Mouse (Mus musculus) liver, embryonic 11.5 days (tissue): Measurements from ENCODE around the gene Hcn4. TPM values are rescaled to one million over a fixed set of nuclear protein-coding genes. Genes with fewer than 3 reads are reported as not detected.

Experiments
- ATAC-seq: fragments of 200-750 bp; cut with Nextera tagmentation; replicated peaks from 2 replicates; pipeline ENCODE4 v1.8.0; 2017; ENCODE audit warnings: moderate number of reproducible peaks, mild to moderate bottlenecking, moderate TSS enrichment, moderate library complexity; ENCODE audit not compliant: low FRiP score
- DNase-seq: peaks from one replicate; pipeline ENCODE4 v3.0.0-alpha.2; 2017; ENCODE audit warnings: low spot score
- H3K27ac ChIP-seq: fragments of 300-500 bp; sonication (generic); 2 replicates; pipeline ENCODE4 v1.5.1; 2014; ENCODE audit warnings: mild to moderate bottlenecking, low read depth, low read length, control low read depth
- H3K27me3 ChIP-seq: fragments of 300-500 bp; sonication (generic); replicated peaks from 2 replicates; pipeline ENCODE4 v1.6.1; 2014; ENCODE audit warnings: low read length, mixed read lengths; ENCODE audit not compliant: control insufficient read depth, insufficient read depth
- H3K36me3 ChIP-seq: fragments of 300-500 bp; sonication (generic); 2 replicates; pipeline ENCODE4 v1.6.1; 2014; ENCODE audit warnings: mild to moderate bottlenecking, low read length, moderate library complexity, mixed read lengths; ENCODE audit not compliant: control insufficient read depth, insufficient read depth
- H3K4me1 ChIP-seq: fragments of 300-500 bp; sonication (generic); replicated peaks from 2 replicates; pipeline ENCODE4 v1.6.1; 2014; ENCODE audit warnings: low read length, mixed read lengths; ENCODE audit not compliant: control insufficient read depth, insufficient read depth
- H3K4me2 ChIP-seq: fragments of 300-500 bp; sonication (generic); 2 replicates; pipeline ENCODE4 v1.6.1; 2014; ENCODE audit warnings: mild to moderate bottlenecking, control low read depth, moderate library complexity
- H3K4me3 ChIP-seq: fragments of 300-500 bp; sonication (generic); 2 replicates; pipeline ENCODE4 v1.5.1; 2014; ENCODE audit warnings: low read depth, low read length, control low read depth
- H3K9ac ChIP-seq: fragments of 300-500 bp; sonication (generic); 2 replicates; pipeline ENCODE4 v1.6.1; 2014; ENCODE audit warnings: low read depth, low read length, control low read depth
- H3K9me3 ChIP-seq: fragments of 300-500 bp; sonication (generic); 2 replicates; pipeline ENCODE4 v1.6.1; 2016; ENCODE audit warnings: low read length, inconsistent platforms, mixed read lengths; ENCODE audit not compliant: control insufficient read depth
- WGBS: fragments of 180-500 bp; shearing (Covaris S2); extraction: QIAGEN DNeasy Blood & Tissue Kit; methylation state at CpG from one replicate; pipeline ENCODE4 v1.1.7; 2014; 5-methylcytosine and 5-hydroxymethylcytosine counted together
- polyA plus RNA-seq: library from polyadenylated mRNA; unstranded; fragments of >200 nt; fragmentation: Nextera tagmentation; extraction: Ambion mirVana; gene quantifications from 2 replicates; pipeline ENCODE4 v1.2.1, GENCODE M21; 2014

Gene Hcn4
- polyA plus RNA-seq, 1 experiment from 2014 or later, result 0.40 TPM

DNA sequence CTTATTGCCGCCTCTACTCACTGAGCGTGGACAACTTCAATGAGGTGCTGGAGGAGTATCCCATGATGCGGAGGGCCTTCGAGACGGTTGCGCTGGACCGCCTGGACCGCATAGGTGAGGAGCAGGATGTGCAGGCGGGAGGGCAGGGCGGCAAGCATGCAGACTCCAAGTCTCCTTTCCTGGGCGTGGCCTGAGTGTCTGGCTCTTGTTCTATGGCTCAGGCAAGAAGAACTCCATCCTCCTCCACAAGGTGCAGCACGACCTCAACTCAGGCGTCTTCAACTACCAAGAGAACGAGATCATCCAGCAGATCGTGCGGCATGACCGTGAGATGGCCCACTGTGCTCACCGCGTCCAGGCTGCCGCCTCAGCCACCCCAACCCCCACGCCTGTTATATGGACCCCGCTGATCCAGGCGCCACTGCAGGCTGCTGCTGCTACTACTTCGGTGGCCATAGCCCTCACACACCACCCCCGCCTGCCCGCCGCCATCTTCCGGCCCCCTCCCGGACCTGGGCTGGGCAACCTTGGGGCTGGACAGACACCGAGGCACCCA is 35.9 kb downstream of the Hcn4 start:
- Histone ChIP-seq H3K4me3 (0 out of 2 replicates have a peak overlapping the region, but pooled peaks have one; percentile 21), H3K27ac (no peak overlapping the region), H3K9ac (no peak overlapping the region), H3K9me3 (no peaks in the 10 kb centered on the region), H3K36me3 (no peaks in the 10 kb centered on the region), H3K27me3 (peaks cover 16% of the 10 kb centered on the region), H3K4me2 (peak overlapping the region; percentile 44), H3K4me1 (no peaks in the 10 kb centered on the region)
- no peak for DNase-seq
- ATAC-seq, result no peak
- 23% methylated on average over 30 of the region's 30 CpGs for WGBS

DNA sequence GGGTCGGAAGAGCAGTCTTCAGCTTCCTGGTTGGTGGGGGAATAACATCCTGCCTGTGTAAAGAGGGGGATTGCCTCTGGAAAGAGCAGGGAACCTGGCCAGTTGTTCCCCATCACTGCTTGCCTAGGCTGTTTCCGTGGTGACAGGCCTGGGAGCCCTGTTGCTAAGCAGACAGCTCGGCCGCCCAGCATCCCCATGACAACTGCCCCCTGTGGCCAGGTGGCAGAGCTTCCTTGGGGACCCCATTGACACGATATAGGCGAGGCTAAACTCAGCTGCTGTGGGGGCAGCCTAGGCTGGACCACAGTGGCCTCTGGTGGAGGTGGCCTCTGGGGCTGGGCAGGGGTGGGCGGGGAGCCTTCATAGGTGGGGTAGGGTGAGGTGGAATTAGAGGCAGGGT is 40.6 kb downstream of the Hcn4 start:
- Histone ChIP-seq H3K27me3 (peaks cover 16% of the 10 kb centered on the region), H3K36me3 (no peaks in the 10 kb centered on the region), H3K27ac (no peak overlapping the region), H3K4me2 (no peak overlapping the region), H3K4me3 (no peak overlapping the region), H3K4me1 (no peaks in the 10 kb centered on the region), H3K9me3 (no peaks in the 10 kb centered on the region), H3K9ac (no peak overlapping the region)
- no peak for ATAC-seq
- DNase-seq, result no peak
- 49% methylated on average over 7 of the region's 7 CpGs for WGBS

DNA sequence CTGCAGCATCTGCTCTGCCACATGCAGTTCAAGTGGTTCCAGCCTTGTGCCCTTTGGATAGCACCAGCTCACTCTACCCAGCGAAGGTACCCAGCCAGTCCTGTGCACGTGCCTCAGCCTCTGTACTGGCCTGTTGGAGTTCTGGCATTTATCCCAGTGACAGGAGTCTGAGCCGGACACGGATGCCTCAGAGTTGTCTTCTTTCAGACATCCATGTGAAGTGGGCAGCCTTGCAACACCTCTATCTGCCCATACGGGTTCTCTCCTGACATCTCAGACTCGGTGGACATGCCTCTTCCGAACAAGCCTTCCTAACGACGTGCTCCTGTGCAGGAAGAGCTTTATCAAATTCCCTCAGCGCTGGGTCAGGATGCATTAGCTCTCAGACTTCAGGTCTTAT is 47.9 kb downstream of the Hcn4 start:
- H3K4me1 ChIP-seq, result no peaks in the 10 kb centered on the region
- H3K9ac ChIP-seq, result no peak overlapping the region
- no peak overlapping the region for H3K4me3 ChIP-seq
- H3K4me2 ChIP-seq, result no peak overlapping the region
- no peak for ATAC-seq
- no peaks in the 10 kb centered on the region for H3K27me3 ChIP-seq
- 51% methylated on average over 10 of the region's 10 CpGs for WGBS
- no peaks in the 10 kb centered on the region for H3K36me3 ChIP-seq
- no peak overlapping the region for H3K27ac ChIP-seq
- H3K9me3 ChIP-seq, result no peaks in the 10 kb centered on the region
- DNase-seq, result no peak

DNA sequence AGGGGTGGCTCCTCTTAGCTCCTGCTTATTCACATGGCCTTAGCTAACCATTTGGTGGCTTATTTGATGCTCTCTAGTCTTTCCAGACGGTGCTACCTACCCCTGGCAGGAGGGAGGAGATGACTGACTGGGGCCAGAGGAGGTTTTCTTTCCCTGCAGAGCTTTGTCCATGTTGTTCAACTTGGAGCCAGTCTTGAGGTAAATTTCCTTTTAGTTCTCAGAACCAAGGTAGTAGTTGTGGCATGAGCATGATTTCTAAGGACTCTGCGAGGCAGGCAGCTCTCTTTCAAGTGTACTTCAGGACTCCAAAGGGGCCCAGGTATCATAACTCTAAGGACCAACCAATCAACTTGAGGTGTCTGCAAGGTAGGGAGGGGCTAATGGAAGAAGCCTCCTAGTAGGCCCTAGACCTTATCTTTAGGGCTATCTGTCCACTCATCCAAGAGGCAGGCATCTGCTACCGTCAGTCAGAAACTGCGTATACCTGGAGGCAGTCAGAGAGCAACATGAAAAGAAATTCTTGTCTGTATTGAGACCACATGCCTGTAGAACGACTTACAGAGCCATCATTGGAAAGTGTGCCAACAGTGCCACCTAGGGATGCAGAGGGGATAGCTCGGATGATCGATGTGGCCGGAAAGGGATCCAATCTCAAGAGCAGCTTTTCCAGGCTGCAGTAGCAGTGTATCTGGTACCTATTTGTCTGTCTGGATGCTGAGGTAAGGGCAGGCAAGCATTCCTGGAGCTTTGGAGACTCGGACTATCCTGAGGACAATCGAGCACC is 50.5 kb downstream of the Hcn4 start:
- H3K27me3 ChIP-seq, result no peaks in the 10 kb centered on the region
- no peak overlapping the region for H3K9ac ChIP-seq
- H3K4me2 ChIP-seq, result no peak overlapping the region
- H3K36me3 ChIP-seq, result no peaks in the 10 kb centered on the region
- no peaks in the 10 kb centered on the region for H3K4me1 ChIP-seq
- no peak overlapping the region for H3K27ac ChIP-seq
- DNase-seq (no peak), ATAC-seq (no peak)
- no peaks in the 10 kb centered on the region for H3K9me3 ChIP-seq
- no peak overlapping the region for H3K4me3 ChIP-seq
- WGBS, result 42% methylated on average over 10 of the region's 10 CpGs

DNA sequence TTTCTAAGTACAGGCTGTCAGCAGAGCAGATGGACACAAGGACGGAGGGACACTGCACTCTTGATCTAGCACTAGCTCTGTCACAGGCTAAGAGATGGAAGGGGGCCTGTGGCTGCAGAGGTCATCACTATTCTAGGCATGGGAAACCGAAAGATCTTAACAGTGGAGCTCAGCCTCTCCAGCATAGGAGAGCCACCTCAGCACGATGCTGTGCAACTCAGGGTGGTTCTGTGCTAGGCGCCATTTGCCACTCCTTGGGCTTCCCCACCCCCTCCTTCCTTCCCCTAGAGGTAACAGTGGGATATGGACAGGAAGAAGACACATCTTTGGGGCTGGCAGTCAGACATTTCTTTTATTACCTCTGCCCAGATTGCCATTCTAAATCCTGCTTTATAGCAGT is 51.1 kb downstream of the Hcn4 start:
- H3K27me3 ChIP-seq, result no peaks in the 10 kb centered on the region
- 79% methylated on average over 4 of the region's 4 CpGs for WGBS
- H3K27ac ChIP-seq, result no peak overlapping the region
- H3K36me3 ChIP-seq, result no peaks in the 10 kb centered on the region
- DNase-seq (no peak), ATAC-seq (no peak)
- H3K4me3 ChIP-seq, result no peak overlapping the region
- H3K4me1 ChIP-seq, result no peaks in the 10 kb centered on the region
- H3K4me2 ChIP-seq, result no peak overlapping the region
- H3K9me3 ChIP-seq, result no peaks in the 10 kb centered on the region
- no peak overlapping the region for H3K9ac ChIP-seq

DNA sequence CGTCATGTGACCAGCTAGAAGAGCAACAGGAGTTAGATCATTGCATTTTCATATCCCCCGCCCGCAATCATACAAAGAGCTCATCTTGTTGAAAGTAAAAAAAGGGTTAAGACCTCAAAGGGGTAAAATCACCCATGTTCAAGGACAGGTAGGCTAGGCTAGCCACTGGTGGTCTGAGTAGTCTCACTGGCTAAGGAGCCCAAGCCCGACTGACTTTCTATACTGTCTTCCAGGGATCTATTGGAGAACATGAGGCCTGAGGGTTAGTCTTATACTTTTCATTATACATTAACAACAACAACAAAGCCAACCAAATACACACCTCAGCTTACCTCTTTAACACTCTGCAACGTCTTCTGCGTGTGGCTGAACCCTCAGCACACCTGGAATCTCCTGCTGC is 52.2 kb downstream of the Hcn4 start:
- WGBS, result 90% methylated on average over 6 of the region's 6 CpGs
- Histone ChIP-seq H3K36me3 (no peaks in the 10 kb centered on the region), H3K4me2 (no peak overlapping the region), H3K4me1 (no peaks in the 10 kb centered on the region), H3K9me3 (no peaks in the 10 kb centered on the region), H3K9ac (no peak overlapping the region), H3K27ac (no peak overlapping the region), H3K27me3 (no peaks in the 10 kb centered on the region), H3K4me3 (no peak overlapping the region)
- ATAC-seq, result no peak
- DNase-seq, result no peak

DNA sequence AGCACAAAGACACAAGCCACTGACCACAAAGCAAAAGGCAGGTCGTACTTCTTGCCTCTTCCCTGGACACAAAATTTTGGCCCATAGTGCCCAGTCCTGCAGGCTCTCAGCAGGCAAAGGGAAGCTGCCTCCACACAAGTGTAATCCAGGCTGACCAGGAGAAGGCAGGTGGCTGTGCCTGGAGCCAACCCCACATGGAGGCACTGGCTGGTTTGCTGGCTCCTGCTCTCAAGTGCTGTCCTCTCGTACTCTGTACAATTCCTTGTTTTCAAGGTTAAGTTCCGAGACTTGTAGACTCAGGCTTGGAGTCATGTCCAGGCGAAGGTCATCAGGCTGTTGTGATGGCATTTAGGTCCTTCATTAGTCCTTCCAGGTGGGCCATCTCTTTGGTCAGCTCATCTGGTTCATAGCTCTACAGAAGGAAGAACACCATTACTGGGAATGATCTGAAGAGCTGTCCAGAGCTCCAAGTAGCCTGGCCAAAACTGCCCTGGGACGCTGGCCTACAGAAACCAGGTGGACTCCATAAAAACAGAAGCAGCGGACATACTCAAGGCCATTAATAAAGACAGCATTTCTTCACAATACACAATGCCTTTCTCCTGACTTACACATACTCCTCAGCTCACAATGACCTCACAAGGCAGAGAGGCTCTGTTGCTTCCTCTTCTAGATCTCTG is 53.9 kb downstream of the Hcn4 start:
- no peaks in the 10 kb centered on the region for H3K4me1 ChIP-seq
- no peak overlapping the region for H3K4me2 ChIP-seq
- H3K9ac ChIP-seq, result no peak overlapping the region
- no peak overlapping the region for H3K4me3 ChIP-seq
- 79% methylated on average over 6 of the region's 6 CpGs for WGBS
- no peaks in the 10 kb centered on the region for H3K27me3 ChIP-seq
- no peaks in the 10 kb centered on the region for H3K9me3 ChIP-seq
- H3K36me3 ChIP-seq, result no peaks in the 10 kb centered on the region
- H3K27ac ChIP-seq, result no peak overlapping the region
- no peak for ATAC-seq
- DNase-seq, result no peak

DNA sequence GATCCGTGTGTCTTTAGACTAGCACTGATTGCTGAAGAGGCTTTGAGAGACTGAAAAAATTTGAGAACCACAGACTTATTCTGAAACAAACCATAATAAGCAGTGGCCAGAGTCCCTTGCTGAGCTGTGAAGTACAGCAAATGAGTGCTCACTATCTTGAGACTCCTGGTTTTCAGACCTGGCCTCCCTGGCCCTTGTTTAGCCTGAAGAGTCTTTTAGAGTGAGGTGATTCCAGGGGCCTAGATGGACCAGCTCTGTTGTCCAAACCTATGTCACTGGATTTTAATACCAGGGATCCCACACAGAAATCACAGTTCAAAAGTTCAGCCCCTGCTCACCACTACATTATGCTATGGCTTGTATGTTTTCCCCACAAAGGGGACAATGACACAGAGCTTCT is 56.6 kb downstream of the Hcn4 start:
- Histone ChIP-seq H3K9me3 (no peaks in the 10 kb centered on the region), H3K36me3 (no peaks in the 10 kb centered on the region), H3K27ac (no peak overlapping the region), H3K4me3 (no peak overlapping the region), H3K9ac (no peak overlapping the region), H3K4me2 (no peak overlapping the region), H3K4me1 (no peaks in the 10 kb centered on the region), H3K27me3 (no peaks in the 10 kb centered on the region)
- ATAC-seq, result no peak
- 85% methylated on average over 1 of the region's 1 CpGs for WGBS
- no peak for DNase-seq

DNA sequence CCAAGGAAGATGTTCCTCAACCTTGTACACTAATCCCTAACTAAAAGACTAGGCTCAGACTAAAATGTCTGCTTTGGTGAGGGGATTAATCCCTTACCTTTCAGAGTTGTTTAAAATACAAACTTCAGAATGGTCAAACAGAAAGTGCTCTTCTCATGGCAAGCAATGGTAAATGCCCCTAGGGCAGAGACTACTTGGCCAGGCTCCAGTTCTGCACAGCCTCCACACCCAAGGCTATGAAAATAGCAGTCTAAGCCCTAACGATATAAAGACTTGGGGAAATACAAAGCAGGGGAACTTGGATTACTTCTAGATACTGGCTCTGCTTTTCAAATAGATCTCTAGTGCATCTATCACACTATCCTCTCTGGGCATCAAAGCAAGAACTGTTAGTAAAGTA is 59.5 kb downstream of the Hcn4 start:
- Histone ChIP-seq H3K27me3 (no peaks in the 10 kb centered on the region), H3K27ac (no peak overlapping the region), H3K4me3 (no peak overlapping the region), H3K9me3 (no peaks in the 10 kb centered on the region), H3K4me2 (no peak overlapping the region), H3K9ac (no peak overlapping the region), H3K36me3 (no peaks in the 10 kb centered on the region), H3K4me1 (no peaks in the 10 kb centered on the region)
- ATAC-seq (no peak), DNase-seq (no peak)
- WGBS, result 94% methylated on average over 1 of the region's 1 CpGs
